Mouse (Mus musculus) activated CD4-positive, CD25-positive, alpha-beta regulatory T cell, adult 4 months (primary cell): ENCODE data around the gene Alg14. TPM values are rescaled to one million over a fixed set of nuclear protein-coding genes. Genes with fewer than 3 reads are reported as not detected.
A peak's percentile ranks its signal among the peaks of the same experiment; 100 is the strongest.

ENCODE experiments used
- ATAC-seq: one replicate; pipeline ENCODE4 v1.8.0; 2017
- polyA plus RNA-seq, 2 experiments: library from polyadenylated mRNA; unstranded; fragments of 100-300 nt; shearing (Covaris generic); gene quantifications; one replicate each; pipeline ENCODE4 v1.2.1; 2017

Alg14 gene
- polyA plus RNA-seq, 2 experiments from 2014 or later: 13.7 to 21.5 TPM

DNA sequence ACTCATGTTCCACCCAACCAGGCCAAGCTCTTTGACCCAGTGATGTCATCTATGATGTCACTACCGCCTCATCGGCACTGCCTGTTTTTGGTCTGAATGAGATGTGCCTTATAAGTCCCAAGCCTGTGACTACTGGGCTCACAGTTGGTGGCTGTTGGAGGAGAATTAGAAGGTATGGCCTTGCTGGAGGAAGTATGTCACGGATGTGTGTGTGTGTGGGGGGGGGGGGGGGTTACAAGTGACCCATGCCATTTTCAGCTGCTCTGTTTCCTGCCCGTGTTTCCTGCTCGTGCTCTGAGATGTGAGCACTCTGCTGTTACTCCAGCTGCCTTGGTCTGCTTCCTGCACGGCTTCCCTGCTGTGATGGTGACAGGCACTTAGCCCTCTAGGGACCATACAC lies 77.9 kb downstream of the Alg14 start:
- ATAC-seq: peak; percentile 75

DNA sequence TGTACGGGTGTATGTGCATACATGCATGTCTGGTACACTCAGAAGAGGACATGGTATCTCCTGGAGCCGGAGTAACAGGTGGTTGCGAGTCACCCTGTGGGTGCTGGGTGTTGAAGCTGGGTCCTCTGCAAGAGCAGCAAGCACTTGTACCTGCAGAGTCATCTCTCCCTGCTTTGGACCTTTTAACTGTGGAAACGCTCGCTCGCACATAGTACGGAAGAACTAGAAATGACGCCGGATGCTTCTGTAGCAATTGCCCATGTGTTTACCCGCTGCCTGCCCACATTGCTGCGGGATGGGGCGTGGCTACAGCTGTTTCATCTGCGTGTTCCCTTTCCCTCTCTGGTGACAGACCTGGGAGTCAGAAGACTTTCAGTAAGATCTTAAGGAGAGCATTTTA lies 78.7 kb downstream of the Alg14 start:
- ATAC-seq: peak; percentile 73

DNA sequence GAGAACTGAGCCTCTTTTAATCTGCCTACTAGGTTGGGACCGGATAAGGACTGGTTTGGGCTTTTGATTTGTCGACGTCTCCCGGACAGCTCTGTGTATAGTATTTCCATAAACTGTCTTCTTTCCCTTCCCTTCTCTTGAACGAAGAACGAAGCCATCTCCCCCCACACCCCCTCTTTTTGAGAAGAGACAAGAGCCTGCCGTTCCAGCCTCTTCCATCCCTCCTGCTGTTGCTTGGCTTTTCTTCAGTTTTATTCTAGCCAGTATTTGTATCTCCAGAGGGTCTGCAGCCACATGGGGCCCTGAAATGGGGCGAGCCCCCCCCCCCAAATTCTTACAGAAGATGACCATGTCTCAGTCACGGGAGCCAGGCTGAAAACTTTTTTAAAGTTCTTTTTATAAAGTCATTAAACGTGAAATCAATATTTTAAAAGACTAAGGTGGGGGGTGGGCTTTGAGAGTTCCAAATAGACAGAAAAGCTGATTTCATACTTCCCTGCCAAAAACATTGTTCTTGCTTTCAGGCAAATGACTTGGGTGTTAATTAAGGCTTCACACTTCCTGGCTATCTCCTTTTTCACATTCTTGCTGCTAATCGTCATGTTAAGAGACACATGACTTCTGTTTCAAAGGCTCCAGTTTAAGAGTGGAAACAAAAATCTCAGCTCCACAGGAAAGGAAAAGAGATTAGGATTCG lies 79.4 kb downstream of the Alg14 start:
- no peak for ATAC-seq

DNA sequence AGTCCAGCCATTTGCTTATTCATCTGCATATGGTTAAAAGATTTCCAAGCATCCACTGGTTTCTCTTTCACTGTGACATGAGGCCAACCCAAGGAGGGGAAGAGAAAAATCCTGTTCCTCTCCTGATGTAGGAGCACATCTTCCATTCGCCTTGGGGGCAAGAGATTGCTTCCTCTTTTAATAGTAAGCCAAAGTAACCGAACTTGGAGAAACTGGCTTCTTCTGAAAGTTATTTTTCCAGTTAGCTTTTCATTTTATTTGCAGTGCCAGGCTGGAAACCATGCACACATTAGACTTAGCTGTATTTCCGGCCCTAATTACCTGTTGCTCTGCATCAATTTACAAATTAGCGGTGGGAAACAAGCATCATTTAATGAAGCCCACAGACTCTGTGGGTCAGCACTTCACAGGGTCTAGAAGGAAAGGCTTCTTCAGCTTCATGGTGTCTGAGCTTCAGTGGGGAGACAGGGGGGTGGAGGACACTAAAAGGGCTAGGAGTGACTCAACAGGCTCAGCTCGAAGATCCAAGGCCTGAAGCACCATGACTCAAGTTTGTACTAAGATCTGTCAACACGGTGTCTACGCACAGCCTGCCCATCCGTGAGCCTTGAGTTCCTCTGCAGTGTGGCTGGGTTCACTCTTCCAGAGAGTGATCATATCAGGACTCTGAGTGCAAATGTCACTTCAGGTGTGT lies 80.1 kb downstream of the Alg14 start:
- no peak for ATAC-seq

- ATAC-seq: no peak
Measured at GRCm38 (mm10) chr3:121373897-121374441, 82.4 kb downstream of the Alg14 start.

GRCm38 (mm10) chr3:121375541-121376129 lies 84.1 kb downstream of the Alg14 start:
- no peak for ATAC-seq

- no peak for ATAC-seq
Measured at GRCm38 (mm10) chr3:121378708-121379612, 87.4 kb downstream of the Alg14 start.

DNA sequence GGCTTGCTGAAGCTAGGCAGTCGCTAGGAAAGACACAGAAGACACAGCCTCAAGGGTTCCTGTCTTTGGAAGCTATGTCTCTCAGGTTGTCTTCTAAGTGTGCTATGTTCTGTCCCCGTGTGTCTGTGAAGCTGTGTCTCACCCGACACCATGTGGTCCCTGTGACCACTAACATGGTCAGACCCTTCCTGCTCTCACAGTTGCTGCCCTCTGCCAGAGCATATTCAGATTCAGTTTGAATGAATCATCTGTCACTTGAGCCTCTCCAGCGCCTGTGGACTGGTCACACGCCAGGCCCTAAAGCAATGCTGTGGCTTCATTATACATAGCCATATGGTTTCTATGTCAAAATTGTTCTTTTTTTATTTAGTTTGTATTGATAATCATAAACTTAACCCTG lies 88.1 kb downstream of the Alg14 start:
- no peak for ATAC-seq

DNA sequence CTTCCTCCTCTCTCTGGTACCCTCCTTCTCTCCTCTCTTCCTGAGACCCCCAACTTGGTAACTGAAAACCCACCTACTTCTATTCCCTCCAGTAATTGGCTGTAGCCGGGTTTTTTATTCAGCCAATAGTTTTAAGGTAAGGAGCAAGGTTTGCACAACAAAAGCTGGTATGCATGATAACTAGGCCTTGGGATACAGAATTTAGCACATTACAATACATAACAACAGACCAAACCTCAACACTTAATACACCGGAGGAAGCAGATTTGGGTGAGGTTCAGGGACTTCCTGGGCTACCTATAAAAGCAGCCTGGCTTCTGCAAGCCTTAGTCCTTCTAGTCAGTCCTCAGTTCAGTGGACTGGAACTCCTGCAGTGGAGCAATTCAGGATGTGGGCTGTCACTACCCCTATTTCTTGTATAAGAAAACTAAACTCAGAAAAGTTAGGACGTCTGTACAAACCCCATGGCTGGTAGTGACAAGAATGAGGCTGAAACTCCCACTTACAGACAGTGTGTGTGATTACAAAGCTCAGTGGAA lies 96.0 kb downstream of the Alg14 start:
- ATAC-seq: no peak

GRCm38 (mm10) chr3:121389366-121389765 lies 97.8 kb downstream of the Alg14 start:
- ATAC-seq: no peak

GRCm38 (mm10) chr3:121389860-121390530 lies 98.4 kb downstream of the Alg14 start:
- no peak for ATAC-seq

- no peak for ATAC-seq
Measured at GRCm38 (mm10) chr3:121390724-121391123, 99.2 kb downstream of the Alg14 start.

- ATAC-seq: no peak
Measured at GRCm38 (mm10) chr3:121395588-121396295, 104.2 kb downstream of the Alg14 start.

GRCm38 (mm10) chr3:121396561-121396960 lies 105.0 kb downstream of the Alg14 start:
- no peak for ATAC-seq

DNA sequence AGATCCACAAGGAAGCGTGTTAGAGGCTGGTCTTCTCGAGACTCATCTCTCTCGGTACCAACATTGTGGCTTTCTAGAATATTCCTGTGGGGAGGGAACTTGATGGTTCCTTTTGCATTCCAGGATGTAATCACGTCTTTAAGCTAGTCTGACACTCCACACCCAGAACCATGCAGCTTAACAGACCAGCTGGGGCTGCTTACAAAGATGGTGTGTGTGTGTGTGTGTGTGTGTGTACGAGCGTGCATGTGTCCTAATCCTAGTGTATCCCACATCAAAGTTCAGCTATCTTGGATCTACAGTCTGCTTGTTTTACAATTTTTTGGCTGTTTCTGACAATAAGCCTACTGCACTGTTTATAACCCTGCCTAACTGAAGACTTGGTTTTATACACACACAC lies 105.4 kb downstream of the Alg14 start:
- ATAC-seq: no peak

DNA sequence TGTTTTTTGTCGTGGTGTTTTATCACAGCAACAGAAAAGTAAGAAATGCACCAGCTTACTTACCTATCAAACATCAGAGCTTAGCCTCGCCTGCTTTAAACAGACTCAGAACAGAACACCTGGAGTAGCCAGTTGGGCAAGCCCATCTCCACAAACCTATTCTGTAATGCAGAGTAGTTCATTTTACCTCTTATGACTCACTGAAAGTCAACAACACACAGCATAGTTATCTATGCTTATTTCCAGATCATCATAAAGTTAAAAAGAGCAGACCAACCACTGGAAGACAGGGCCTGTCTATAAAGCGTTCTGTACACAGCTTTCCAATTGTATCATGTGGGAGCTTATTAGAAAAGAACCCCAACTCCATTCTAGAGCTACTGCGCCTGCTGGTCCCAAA lies 109.8 kb downstream of the Alg14 start:
- ATAC-seq: no peak

DNA sequence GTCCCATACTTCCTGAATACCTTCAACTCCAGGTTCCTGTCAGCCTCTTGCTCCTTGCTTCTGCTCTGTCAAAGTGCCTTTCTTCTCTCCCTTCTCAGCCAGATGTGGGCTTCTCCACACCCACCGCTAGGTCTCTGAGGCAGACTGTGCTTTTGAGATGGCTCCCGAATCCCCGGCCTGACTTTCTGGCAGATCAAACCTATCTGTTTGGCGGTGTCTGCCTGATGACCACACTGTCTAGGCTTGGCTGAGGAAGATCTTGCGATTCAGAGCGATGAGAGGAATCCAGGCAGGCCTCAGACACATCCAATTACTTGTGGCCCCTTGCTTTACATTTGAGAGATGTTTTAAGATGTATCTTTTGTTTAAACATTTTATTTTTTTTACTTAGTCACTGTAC lies 110.5 kb downstream of the Alg14 start:
- ATAC-seq: no peak

DNA sequence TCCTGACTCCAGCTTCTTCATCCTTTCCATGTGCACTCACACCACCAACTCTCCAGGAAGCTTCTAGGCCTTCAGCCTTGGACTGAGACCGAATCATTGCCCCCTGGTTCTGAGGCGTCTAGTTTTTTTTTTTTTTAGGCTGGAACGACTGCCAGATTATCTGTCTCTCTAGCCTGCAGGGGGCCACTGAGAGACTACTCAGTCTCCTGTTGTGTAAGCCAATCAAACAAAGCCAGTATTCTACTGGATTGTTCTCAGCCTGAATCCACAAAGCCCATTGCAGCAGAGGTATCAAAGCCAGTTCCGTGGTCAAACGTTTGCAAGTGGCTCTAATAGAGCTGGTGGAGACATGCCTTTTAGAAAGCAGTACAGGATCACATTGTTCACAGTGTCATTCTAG lies 111.9 kb downstream of the Alg14 start:
- no peak for ATAC-seq

GRCm38 (mm10) chr3:121405101-121405500 lies 113.5 kb downstream of the Alg14 start:
- ATAC-seq: no peak

DNA sequence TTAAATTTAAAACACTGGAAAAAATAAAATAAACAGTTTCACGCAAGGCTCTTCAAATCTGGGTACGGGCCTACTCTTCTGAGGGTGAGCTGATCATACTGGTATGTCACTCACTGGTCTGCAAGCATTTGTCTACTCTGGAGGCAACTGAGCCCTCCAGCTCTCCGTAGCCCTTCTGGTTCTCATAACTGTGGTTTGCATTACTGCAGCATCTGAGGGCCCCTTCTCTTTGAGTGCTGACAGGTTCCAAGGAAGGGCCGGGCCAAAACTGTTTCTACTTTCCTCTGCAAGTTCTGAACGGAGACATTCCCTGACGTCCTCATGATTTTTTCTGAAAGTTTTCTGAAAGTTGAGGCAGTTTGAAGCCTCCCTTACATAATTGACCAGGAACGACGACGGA lies 115.8 kb downstream of the Alg14 start:
- ATAC-seq: no peak

DNA sequence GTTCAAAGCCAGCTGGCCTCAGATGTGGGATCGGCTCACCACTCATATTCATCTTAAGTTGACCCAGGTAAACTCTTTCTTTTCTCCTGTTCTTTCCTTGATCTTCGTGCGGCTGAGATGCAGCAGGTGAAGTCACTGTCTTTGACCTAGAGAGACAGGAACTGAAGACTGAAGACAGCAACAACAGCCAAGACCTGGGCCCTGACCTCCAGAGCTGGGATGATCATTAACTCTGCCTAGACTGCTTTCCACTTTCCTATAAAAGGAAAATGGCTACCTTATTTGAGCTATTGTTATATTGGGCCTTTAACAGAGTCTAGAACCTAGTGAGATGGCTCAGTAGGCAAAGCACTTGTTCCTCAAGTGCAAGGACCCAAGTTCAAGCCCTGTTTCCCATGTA lies 116.8 kb downstream of the Alg14 start:
- ATAC-seq: no peak
